Mouse (Mus musculus) frontal cortex, postnatal 36 days (tissue): ENCODE measurements around the gene Dgkq.
"Not testable (repeated sequence)": the region's sequence is repeated elsewhere in the genome, so short reads cannot be mapped to it uniquely, and the experiment has no call there.

Experiments used
- DNase-seq, 2 experiments: peaks; one replicate each; pipeline ENCODE4 v3.0.0; 2022; ENCODE audit warnings: low spot score in 2 of 2

Dgkq gene

DNA sequence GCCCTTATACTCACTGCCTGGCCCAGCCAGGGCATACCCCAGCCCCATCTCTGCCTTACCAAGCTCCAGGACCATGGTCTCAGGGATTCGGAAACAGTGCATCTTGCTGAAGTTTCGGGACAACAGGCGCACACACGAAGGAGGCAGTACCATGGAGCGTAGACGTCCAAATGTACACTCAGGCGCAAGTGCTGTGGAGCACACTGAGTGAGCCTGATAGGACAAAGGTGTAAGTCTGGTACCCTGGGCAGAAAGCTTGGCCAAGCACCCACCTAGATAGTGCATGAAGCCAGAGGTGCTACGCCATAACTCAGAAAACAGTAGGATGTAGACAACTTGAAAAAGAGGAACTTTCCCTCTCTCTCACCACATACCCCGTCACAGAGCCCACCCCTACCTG lies 14.1 kb downstream of the Dgkq start:
- DNase-seq, result no peak

DNA sequence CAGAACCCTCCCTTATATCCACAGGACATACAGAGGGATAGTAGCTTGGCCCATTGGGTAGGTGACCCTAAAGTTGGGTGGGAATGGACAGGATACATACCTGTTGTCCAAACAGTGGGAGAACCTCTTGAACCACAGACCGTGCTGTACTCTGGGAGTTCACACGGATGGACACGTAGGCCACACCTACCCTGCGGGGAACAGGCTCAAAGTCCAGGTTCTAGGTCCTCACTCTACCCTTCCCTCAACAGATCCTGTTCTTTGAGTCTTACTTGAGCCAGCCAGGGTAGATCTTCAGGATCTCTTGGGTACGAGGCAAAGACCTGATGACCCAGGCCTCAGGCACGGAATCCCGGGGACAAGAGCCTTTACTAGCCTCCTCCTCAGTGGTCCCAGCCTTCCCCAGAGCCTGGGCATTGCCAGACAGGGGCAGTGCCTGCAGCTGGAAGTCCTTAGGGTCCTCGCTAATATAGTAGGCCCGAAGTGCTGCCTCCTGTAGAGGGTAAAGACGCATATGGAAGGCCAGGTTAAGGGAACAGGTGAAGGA lies 15.0 kb downstream of the Dgkq start:
- DNase-seq, result no peak

DNA sequence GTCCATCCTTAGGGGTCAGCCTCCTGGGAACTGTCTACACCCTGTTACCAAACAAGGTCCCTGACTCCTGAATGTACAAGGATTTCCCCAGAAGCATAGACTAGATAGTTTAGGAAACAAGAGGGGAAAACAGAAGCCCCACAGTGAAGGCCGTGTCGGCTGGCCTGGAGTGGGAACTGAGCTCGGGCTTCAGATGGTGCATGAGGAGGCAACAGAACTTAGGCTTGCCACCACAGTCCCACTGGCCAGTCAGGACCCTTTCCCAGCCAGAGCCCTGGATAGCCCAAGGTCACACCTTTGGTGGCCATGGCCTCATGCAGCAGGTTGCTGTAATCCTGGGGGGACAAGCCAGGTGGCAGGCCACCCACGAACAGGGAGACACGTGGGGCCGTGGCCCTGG lies 16.1 kb downstream of the Dgkq start:
- DNase-seq, result no peak

DNA sequence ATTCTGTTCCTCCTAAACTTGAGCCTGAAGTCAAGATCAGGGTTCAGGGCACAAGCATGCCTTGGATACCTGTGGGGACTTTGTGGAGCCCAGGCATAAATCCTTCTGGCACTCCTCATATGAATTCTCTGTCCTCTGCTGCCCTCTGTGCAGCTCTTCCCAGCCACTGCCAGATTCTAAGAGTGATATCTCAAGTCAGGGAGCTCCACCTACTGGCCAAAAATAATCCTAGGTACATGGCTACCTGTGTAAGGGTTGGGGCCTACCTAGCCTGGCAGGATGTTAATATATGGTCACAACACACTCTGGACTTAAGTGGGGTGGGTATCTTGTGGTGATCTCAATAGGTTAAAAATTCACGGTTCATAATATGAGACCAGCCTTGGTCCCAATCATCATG lies 17.6 kb downstream of the Dgkq start:
- peak in 1 of 2 experiments; percentile 67 for DNase-seq

DNA sequence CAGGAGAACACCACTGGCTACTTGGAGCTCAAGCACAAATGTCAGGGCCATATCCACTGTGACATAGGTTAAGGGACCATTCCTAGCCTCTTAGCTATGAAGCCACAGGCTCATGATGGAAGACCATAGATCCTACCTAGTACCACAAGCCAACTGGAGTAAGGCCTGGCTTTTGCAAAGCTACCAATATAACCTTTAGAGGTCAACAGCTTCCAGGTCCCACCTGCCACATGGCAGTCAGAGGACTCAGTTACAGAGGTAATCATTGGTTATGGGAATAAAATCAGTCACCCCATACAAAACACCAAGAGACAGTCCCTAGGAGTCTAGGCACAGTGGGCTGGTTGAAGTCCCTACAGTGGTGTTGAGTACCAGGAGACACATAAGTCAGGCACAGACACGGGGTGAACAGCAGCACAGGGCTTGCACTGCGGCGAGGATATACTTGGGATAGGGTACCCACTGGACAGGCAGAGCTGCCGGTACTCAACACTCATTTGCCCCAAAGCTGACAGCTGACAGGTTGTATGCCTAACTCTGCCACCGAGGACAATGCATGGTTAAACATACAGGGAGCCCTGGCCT lies 18.2 kb downstream of the Dgkq start:
- DNase-seq, result no peak

DNA sequence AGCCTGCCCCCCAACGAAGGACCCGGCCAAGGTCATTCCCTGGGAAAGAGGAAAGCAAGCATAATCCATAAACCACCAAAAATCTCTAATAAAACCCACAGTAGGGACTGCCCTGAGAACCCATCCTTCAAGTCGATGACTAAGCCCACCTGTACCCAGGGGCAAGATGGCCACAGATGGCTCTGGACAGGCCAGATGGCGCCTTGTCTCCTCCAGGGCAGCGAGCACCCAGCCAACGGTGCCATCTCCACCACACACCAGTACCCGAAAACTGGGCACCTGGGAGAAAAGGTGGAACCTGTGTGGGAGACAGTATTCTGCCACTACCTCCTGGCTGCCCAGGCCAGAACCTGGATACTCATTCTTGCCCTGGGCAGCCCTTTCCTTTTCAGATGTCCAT lies 19.1 kb downstream of the Dgkq start:
- no peak for DNase-seq

DNA sequence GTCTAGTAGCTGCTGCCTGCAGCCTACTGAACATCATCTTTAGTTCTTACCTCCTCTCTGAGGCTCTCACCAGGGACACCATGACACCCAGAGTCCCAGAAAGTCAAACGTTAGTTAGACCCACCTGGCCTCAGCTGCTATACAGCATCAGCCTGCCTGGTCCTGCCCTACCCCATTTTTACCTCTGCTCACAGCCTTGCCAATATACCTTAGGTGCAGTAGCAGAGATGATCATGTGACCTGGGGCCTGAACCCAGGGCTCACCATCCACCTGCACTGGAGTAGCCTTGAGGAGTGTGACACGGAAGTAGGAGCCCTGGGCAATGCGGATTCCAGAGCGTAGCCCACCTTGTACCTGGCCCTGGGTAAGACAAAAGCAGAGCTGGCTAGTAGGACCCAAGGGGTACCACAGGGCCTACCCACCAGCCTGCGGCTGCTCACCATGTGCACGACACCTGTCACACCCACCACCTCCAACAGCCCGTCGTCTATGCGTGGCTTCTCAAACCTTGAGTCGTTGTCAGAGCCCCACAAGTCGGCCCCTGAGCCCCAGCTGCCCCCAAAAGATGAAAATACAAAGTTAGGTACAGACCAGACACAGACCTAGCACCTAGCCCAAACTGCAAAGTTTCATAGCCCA lies 20.4 kb downstream of the Dgkq start:
- DNase-seq, result no peak

DNA sequence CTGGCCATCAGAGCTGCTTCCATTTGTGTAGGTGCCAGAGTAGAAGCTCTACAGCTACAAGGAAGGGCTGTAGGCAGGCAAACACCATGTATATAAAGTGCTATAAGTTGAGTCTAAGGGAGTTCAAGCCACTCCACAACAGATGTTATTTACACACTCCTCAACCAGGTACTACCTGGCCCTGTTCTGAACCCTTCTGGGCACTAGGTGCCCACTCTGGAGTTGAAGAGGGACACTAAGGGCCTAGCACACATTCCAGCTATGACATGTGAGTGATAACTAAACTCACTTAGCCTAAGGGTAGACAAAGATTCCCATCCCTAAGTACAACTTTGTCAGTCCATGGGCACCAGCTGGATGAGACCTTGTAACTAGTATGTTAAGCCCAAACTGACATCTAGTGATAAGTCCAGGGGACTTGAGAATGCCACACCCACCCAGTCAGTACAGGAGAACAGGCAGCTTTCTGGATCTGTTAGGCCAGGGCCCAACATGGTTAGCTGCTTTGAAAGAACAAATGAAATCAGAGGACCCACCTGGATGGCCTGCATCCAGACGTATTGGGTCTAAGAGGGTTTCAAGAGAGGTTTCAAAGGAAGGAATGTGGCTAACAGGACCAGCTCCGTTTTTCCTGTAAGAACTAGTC lies 21.5 kb downstream of the Dgkq start:
- DNase-seq, result no peak

DNA sequence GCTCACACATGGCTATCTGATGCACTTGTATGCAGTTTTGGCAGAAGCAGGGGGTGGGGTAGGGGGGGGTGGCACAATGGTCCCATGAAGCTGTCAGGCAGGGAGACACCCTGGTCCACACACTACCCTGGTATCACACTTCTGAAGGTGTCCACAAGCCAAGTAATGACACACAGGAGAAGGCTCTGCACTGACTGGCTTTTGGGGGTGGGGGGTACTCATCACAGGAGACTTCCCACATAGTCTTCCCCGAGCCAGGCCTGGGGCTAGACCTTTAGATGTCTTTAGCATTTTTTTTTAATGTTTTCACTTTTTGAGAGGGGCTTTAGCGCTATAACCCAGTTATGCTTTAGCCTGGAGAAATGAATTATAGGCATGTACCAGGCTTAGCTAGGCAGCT lies 22.2 kb downstream of the Dgkq start:
- no peak for DNase-seq

DNA sequence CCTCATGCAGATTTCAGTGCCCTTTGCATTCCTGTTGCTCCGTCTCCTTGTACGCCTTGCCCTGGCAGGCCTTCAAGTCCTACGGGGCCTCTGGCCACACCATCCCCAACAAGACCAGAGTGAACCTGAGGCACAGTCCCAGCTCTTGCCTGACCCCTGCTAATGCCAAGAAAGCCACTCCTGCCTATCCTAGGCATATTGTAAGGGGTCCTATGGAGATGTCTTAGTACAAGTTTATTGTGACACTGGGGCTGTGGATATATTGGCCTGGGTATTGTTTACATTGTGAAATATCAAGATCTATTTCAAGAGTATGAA lies 23.2 kb downstream of the Dgkq start:
- DNase-seq, result no peak

DNA sequence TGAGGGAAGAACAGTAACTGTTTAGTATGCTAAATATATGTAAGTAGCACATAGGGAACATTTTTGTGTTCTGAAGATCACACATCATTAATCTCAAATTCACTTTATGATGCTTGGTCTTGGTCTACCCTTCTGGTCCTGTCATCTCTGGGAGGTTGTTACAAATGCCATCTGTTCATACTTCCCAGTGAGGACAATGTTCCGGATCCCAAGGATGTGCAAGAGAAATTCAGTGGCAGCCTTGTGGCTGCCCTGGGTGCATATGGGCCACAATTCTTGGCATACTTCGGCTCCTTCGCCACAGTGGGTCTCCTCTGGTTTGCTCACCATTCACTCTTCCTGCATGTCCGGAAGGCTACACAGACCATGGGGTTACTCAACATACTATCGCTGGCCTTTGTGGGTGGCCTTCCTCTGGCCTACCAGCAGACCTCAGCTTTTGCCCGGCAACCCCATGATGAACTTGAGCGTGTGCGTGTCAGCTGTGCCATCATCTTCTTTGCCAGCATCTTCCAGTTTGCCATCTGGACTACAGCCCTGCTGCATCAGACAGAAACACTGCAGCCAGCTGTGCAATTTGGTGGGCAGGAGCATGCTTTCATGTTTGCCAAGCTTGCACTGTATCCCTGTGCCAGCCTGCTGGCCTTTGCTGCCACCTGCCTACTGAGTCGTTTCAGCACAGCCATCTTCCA lies 23.7 kb downstream of the Dgkq start:
- DNase-seq, result peak in 1 of 2 experiments; percentile 40

DNA sequence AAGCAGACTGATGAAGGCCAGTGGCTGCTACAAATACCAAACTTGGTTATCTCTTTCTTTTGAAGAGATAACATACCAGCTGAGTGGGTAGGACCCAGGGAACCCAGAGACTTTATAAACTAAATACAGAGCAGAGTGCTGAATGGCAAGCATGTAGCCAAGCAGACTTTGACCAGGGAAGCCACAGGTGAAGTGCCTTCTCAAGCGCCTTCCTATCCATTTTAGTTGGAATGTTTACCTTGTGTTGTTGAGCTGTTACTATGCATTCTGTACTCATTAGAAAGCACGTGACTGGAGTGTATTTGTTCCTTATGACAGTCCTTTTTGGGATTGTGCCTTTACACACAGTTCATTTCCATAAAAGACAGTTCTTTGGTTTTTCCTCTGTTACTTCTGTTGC lies 25.8 kb downstream of the Dgkq start:
- no peak for DNase-seq

DNA sequence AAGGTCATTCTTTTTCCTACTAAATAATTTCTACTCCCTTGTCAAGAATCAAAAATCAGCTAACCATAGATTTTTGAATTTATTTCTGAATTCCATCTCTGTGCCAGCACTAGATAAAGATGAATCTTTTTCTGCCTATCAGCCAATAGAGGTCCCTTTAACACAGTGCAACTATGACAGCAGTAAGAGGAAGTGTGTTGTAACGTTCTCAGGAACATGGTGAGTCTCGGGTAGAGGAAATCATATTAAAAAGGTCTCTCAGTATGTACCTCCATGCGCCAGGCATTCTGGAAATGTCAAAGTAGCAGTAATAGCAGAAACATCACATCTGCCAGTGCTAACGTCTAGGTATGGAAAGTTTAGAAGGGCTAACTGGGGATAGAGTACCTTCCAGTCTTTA lies 33.3 kb downstream of the Dgkq start:
- DNase-seq, result no peak

DNA sequence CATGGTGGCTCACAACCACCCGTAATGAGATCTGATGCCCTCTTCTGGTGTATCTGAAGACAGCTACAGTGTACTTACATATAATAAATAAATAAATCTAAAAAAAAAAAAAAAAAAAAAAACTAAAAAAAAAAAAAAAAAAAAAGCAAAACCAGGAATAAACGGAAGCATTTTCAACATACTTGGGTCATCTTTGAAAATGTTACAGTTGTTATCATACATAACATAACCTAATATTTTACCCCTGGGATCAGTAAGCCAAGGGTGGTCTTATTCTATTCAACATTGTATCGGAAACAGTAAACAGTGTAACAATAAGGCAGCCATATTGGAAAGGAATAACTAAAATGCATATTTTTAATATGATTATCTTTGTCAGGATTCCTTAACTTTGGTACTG lies 35.4 kb downstream of the Dgkq start:
- not testable (repeated sequence) for DNase-seq

DNA sequence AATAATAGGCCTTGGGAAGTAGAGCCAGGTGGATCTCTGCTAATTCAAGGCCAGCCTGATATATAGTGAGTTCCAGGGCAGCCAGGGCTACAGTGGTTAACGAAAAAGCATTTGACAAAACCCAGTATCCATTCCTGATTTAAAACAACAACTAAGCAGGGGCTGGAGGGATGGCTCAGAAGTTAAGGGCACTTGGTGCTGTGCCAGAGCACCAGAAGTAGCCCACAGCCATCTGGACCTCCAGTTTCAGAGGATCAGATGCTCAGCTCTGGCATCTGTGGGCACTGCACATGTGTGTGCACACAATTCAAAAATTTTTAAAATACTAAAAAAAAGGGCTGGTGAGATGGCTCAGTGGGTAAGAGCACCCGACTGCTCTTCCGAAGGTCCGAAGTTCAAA lies 35.8 kb downstream of the Dgkq start:
- DNase-seq, result no peak

DNA sequence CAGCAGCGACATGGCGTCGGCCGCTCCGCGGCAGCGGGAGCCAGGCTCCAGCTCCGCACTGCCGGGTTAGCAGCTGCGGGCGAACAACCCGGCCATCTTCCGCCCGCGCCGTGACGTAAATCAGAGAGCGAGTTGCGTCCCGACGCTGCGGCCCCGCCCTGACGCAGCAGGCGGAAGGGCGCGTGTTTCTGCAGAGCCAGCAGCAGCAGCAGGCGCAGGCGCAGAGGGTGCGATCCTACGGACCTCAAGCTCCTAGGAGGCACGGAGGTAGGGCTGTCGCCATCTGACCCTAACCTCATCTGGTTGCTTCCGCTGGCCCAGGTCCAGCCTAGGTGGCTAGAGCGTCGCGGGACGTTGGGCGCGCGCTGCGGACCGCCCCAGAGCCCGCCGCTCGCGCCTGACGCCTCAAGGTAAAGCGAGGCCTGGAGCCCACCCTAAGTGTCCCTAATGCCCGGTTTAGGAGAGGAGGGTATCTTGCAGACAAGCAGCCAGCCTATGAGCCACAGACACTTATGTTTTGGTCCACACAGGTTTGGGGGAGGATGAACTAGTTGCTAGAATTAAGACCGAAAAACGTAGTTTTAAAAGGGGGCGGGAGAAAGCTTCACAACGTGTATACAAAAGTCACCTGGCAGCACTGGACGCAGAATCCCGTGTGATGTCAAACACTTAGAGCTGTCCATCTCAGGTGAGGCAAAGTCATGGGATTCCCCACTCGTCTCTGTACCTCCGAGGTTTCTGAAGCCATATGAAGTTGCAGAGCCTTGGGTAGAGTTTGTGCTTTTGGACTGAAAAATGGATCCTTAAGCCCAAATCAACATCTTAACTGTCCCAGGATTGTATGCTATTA lies 39.6 kb downstream of the Dgkq start, which contains the start of the genes Gak and Tmem175:
TSS of gene Gak (minus strand) at position 122 of the 850 bp plus-strand sequence.
TSS of gene Tmem175 (plus strand) at position 137 of the 850 bp plus-strand sequence.
- peak; percentile 91 to 94 for DNase-seq

DNA sequence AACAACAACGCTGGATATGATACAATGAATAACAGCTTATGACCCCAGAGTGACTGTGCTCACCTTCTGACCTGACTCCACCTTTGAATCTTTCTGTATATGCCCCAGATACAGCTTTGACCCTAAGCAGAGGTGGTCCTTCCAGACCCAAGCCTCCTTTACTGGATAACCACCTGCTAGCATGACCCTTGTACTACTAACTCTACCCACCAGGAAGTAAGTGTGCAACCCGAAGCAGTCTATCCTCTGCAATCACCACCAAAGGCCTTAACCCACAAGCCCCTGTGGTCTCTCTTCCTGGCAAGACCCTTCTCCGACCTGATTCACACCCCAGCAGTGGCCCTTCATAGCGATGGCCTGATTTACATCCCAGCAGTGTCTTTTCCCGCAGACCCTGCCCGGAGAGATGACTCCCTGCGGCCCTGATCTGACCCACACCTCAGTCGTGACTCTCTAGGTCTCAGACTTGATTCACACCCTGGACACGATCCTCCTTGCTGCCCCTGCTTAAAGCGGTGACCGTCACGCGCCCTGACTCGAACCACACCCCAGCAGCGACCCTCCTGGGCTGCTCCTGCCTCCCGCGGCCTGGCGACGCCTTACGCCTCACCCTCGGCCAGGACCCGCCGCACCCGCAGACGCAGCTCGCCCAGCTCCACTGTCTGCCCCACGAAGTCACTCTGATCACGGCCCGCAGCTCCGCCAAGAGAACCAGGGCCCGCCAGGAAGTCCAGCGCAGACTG lies 40.4 kb downstream of the Dgkq start:
- peak in 1 of 2 experiments; percentile 27 for DNase-seq

DNA sequence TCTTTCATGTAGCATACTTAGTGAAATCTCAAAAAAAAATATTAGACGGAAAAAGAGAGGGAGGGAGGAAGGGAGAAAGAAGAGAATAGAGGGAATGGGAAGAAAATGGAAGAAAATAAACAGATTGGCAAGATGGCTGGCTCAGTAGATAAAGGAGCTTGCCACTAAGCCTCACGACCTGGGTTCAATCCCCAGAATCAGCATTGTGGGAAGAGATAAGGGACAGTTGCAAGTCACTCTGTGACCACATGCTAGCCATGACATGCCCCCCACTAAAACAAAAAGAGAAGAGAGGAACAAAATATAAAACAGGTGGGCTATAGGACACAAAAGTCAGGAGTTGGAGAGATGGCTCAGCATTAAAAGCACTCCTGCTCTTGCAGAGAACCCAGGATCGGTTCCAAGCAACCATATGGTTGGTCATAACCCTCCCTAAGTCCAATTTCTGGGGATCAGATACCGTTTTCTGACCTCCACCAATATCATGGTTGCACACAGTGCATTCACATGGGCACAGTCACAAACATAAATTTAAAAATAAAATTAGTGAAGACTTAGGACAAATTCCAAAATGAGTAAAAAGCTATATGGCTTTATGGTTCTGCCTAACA lies 43.3 kb downstream of the Dgkq start:
- DNase-seq, result no peak

DNA sequence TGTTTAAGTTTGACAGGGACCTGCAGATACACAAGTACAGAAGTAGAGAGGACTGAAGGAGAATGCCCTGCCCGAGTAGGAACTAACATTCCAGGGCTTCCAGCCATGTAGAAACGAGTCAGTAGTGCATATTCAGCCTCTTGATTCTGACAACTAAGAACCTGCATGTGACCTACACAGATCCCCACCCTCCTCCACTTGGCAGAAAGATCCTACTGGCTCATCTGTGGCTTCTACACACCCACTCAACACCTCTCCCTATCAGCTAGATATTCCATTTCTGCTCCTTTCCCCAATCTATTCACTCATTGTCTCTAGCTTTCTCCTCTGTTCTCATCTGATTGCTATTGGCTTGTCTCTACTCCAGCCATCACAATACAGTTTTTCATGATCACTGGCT lies 47.6 kb downstream of the Dgkq start:
- DNase-seq, result peak in 1 of 2 experiments; percentile 29

DNA sequence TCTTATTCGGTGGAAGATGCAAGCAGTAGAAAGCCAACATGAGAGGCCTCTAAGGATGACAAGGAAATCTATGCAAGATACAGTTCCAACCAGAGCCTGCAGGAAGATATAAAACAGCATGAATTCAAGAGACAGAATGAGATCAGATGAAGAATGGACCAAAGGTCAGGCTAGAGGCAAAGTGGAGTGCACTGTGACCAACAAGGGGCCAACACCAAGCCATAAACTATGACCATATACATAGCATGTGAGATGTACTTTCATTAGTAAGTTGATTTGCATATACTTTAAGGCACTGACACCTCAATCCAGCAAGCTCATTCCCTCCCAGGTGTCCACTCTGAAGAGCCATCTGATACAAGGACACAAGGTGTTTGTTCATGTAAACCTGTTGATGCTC lies 59.0 kb downstream of the Dgkq start:
- no peak for DNase-seq
